2 mouse cellular contexts compared by ENCODE assay signal in the genomic region with DNA sequence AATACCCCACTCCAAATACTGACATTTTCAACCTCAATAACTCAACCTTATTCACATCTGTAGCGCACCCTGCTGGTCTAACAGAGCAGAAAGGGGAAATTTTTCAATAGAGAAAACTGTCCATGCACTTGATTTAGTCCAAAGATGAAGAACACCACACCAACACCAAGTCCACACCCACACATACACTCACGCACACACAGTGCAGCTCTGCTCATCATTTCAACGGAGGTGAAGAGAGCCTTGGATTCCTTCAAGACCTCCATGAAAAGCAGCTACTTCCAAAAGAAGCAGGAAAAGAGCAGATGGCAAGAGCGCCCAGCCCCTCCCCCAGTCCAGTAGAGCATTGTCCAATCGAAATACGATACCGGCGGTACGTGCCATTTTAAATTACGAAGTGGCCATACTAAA.
TF ChIP-seq lines count a peak whose summit lies in the region.

No protein-coding gene starts in this region.

TF ChIP-seq in CH12.LX, 34 proteins besides CTCF, POLR2A, EP300 and RAD21 (continued from another document):
- TF ChIP-seq MEF2A (IDR thresholded peaks at IDR 0.05; ENCODE audit: borderline replicate concordance, low read depth, low read length) (no peak; the same call in 1 of the 2 replicates), CHD2 (IDR thresholded peaks at IDR 0.05; ENCODE audit: low read length) (peak; percentile 82), SIN3A (IDR thresholded peaks at IDR 0.05; ENCODE audit: low read length) (peak; percentile 26; the same call in 1 of the 2 replicates), JUN (IDR thresholded peaks at IDR 0.05; ENCODE audit: insufficient read depth, low read depth, low read length) (no peak), UBTF (IDR thresholded peaks at IDR 0.05; ENCODE audit: low read depth, low read length) (no peak), NRF1 (IDR thresholded peaks at IDR 0.05; ENCODE audit: low read depth, low read length) (0 out of 2 replicates have a peak, but pooled peaks have one; percentile 9), MAZ (IDR thresholded peaks at IDR 0.05; ENCODE audit: low read depth, low read length) (0 out of 2 replicates have a peak, but pooled peaks have one; percentile 18), BHLHE40 (IDR thresholded peaks at IDR 0.05; ENCODE audit: low read depth, low read length) (peak; percentile 9; the same call in 1 of the 2 replicates), ETS1 (conservative IDR thresholded peaks at IDR 0.05; ENCODE audit: low read depth, low read length) (no peak)

TF ChIP-seq in myocyte, 11 proteins besides CTCF, POLR2A, EP300 and RAD21 (continued from another document):
- TF ChIP-seq MYOG (IDR thresholded peaks at IDR 0.05; ENCODE audit: control insufficient read depth in 1 of 3, insufficient read depth in 1 of 3, insufficient read length in 2 of 3, low read depth in 2 of 3) (no peak), MAX (IDR thresholded peaks at IDR 0.05; ENCODE audit: low read depth) (no peak), SRF (IDR thresholded peaks at IDR 0.05; ENCODE audit: control insufficient read depth, insufficient read length, low read depth) (no peak), POLR2AphosphoS2 (IDR thresholded peaks at IDR 0.05; ENCODE audit: insufficient read length, low read depth) (no peak), TCF12 (IDR thresholded peaks at IDR 0.05; ENCODE audit: insufficient read depth, poor library complexity, severe bottlenecking) (no peak), E2F4 (IDR thresholded peaks at IDR 0.05; ENCODE audit: insufficient read depth) (no peak)
